Mouse (Mus musculus): ENCODE measurements around the gene Ccr8. TPM values are rescaled to one million over a fixed set of nuclear protein-coding genes. Genes with fewer than 3 reads are reported as not detected.

Ccr8 gene
- polyA plus RNA-seq, 1 experiment from 2014 or later: not detected

GRCm38 (mm10) chr9:120116184-120116624, 24.3 kb downstream of the Ccr8 start:
- H3K4me3 ChIP-seq: no peak overlapping the region
- H3K9me3 ChIP-seq: no peaks in the 10 kb centered on the region
- H3K4me1 ChIP-seq (replicated peaks): peaks cover 4% of the 10 kb centered on the region
- H3K36me3 ChIP-seq: peaks cover 48% of the 10 kb centered on the region
- no peak overlapping the region for H3K4me2 ChIP-seq
- WGBS: 87% methylated on average over 8 of the region's 8 CpGs
- H3K27ac ChIP-seq (replicated peaks): no peak overlapping the region
- no peaks in the 10 kb centered on the region for H3K27me3 ChIP-seq
- no peak for ATAC-seq (ENCODE audit: low read depth)
- no peak overlapping the region for H3K9ac ChIP-seq

DNA sequence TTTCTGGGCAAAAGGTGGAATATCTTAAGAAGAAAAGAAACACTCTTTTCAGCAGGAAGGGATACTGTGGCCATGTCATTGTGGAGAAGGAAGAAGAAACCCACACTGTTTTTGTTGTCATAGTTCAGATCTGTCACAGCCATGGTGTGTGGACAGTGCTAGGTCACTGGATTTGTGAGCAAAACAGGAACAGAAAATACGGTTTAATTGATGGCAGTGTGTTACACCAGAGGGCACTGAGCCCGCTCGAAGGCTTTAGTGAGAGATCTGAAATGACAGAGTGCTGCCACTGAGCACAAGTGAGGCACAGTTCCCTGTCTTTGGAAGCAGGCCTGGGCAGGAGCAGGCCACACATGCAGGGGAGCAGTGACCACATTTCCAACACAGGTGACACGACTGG, 26.3 kb downstream of the Ccr8 start:
- Histone ChIP-seq H3K9ac (no peak overlapping the region), H3K27ac (replicated peaks) (no peak overlapping the region), H3K4me1 (replicated peaks) (no peaks in the 10 kb centered on the region), H3K27me3 (no peaks in the 10 kb centered on the region), H3K4me3 (no peak overlapping the region), H3K4me2 (no peak overlapping the region), H3K36me3 (peaks cover 65% of the 10 kb centered on the region), H3K9me3 (no peaks in the 10 kb centered on the region)
- ATAC-seq (ENCODE audit: low read depth): no peak
- WGBS: 90% methylated on average over 4 of the region's 4 CpGs

DNA sequence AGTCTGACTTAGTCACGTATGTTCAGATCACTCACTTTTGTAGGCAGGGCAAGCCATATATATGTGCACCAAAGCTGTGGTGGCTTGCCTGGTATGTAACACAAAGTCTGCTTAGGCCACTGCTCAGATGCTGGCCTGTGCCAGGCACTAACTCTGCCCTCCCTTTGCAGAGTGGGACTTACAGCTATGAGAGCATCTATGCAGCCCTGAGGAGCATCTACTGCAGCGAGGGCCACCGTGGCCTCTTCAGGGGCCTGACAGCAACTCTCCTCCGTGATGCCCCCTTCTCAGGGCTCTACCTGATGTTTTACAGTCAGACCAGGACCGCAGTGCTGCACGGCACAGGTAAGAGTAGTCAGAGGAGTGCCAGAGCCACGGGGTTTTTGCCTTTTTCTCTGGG, 28.6 kb downstream of the Ccr8 start:
- 89% methylated on average over 7 of the region's 7 CpGs for whole genome bisulfite sequencing
- Histone ChIP-seq H3K9me3 (no peaks in the 10 kb centered on the region), H3K27ac (replicated peaks) (no peak overlapping the region), H3K4me2 (no peak overlapping the region), H3K27me3 (no peaks in the 10 kb centered on the region), H3K36me3 (peaks cover 77% of the 10 kb centered on the region), H3K4me3 (no peak overlapping the region), H3K9ac (no peak overlapping the region), H3K4me1 (replicated peaks) (no peaks in the 10 kb centered on the region)
- ATAC-seq (ENCODE audit: low read depth): no peak

- H3K4me2 ChIP-seq: peak overlapping the region; percentile 66
- 67% methylated on average over 11 of the region's 11 CpGs for WGBS
- H3K9me3 ChIP-seq: no peaks in the 10 kb centered on the region
- H3K27me3 ChIP-seq: no peaks in the 10 kb centered on the region
- H3K4me3 ChIP-seq: peak overlapping the region; percentile 77
- H3K27ac ChIP-seq (replicated peaks): peak overlapping the region; percentile 84
- H3K36me3 ChIP-seq: peaks cover 53% of the 10 kb centered on the region
- H3K4me1 ChIP-seq (replicated peaks): peaks cover 22% of the 10 kb centered on the region
- peak overlapping the region; percentile 74 for H3K9ac ChIP-seq
- ATAC-seq (ENCODE audit: low read depth): peak; percentile 6; the same call in 1 of the 2 replicates
Observed at GRCm38 (mm10) chr9:120126868-120127267, 35.0 kb downstream of the Ccr8 start.

GRCm38 (mm10) chr9:120127538-120128251, 35.8 kb downstream of the Ccr8 start, which contains the start of gene Rpsa:
Gene Rpsa (plus strand): TSS chr9:120127689.
- peaks cover 54% of the 10 kb centered on the region for H3K36me3 ChIP-seq
- H3K4me2 ChIP-seq: peak within 1 kb of the TSS; percentile 88
- under 1% methylated on average over 71 of the region's 72 CpGs for WGBS
- H3K4me1 ChIP-seq (replicated peaks): peaks cover 22% of the 10 kb centered on the region
- no peaks in the 10 kb centered on the region for H3K27me3 ChIP-seq
- peak within 1 kb of the TSS; percentile 84 for H3K27ac ChIP-seq (replicated peaks)
- peak within 1 kb of the TSS; percentile 97 for H3K9ac ChIP-seq
- ATAC-seq (ENCODE audit: low read depth): peak; percentile 96
- H3K4me3 ChIP-seq: peak within 1 kb of the TSS; percentile 77
- no peaks in the 10 kb centered on the region for H3K9me3 ChIP-seq

DNA sequence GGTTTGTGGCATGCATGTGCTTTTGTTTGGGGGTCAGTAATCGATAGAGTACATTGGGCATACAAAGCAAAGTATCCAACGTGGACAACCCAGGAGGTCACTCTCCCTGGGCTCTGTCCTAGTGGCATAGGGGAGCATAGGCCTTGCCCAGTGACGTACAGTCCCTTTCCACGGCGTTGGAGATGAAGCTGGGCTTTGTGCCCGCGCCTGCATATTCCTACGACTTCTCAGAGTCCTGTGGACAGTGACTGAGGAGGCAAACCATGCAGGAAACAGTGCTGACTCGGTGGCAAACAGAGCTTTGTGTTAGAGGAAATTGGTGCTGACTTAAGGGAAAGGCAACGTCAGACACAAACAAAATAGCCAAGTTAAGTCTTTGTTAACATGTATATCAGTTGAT, 37.4 kb downstream of the Ccr8 start:
- Histone ChIP-seq H3K27ac (replicated peaks) (no peak overlapping the region), H3K9me3 (no peaks in the 10 kb centered on the region), H3K9ac (peak overlapping the region; percentile 97), H3K27me3 (no peaks in the 10 kb centered on the region), H3K4me3 (peak overlapping the region; percentile 77; the same call in 1 of the 2 replicates), H3K4me2 (peak overlapping the region; percentile 88), H3K36me3 (peaks cover 47% of the 10 kb centered on the region), H3K4me1 (replicated peaks) (peaks cover 22% of the 10 kb centered on the region)
- no peak for ATAC-seq (ENCODE audit: low read depth)
- 67% methylated on average over 10 of the region's 10 CpGs for whole genome bisulfite sequencing

GRCm38 (mm10) chr9:120131784-120132288, 39.9 kb downstream of the Ccr8 start:
- Histone ChIP-seq H3K27me3 (no peaks in the 10 kb centered on the region), H3K4me3 (no peak overlapping the region), H3K4me1 (replicated peaks) (peaks cover 19% of the 10 kb centered on the region), H3K9ac (no peak overlapping the region), H3K4me2 (no peak overlapping the region), H3K9me3 (no peaks in the 10 kb centered on the region), H3K27ac (replicated peaks) (no peak overlapping the region), H3K36me3 (peaks cover 46% of the 10 kb centered on the region)
- no peak for ATAC-seq (ENCODE audit: low read depth)
- 90% methylated on average over 3 of the region's 3 CpGs for WGBS

GRCm38 (mm10) chr9:120132980-120133754, 41.3 kb downstream of the Ccr8 start:
- 39% methylated on average over 8 of the region's 8 CpGs for WGBS
- Histone ChIP-seq H3K9ac (no peak overlapping the region), H3K9me3 (no peaks in the 10 kb centered on the region), H3K27ac (replicated peaks) (no peak overlapping the region), H3K27me3 (no peaks in the 10 kb centered on the region), H3K4me1 (replicated peaks) (peaks cover 16% of the 10 kb centered on the region), H3K4me3 (no peak overlapping the region), H3K4me2 (no peak overlapping the region), H3K36me3 (peaks cover 46% of the 10 kb centered on the region)
- no peak for ATAC-seq (ENCODE audit: low read depth)

DNA sequence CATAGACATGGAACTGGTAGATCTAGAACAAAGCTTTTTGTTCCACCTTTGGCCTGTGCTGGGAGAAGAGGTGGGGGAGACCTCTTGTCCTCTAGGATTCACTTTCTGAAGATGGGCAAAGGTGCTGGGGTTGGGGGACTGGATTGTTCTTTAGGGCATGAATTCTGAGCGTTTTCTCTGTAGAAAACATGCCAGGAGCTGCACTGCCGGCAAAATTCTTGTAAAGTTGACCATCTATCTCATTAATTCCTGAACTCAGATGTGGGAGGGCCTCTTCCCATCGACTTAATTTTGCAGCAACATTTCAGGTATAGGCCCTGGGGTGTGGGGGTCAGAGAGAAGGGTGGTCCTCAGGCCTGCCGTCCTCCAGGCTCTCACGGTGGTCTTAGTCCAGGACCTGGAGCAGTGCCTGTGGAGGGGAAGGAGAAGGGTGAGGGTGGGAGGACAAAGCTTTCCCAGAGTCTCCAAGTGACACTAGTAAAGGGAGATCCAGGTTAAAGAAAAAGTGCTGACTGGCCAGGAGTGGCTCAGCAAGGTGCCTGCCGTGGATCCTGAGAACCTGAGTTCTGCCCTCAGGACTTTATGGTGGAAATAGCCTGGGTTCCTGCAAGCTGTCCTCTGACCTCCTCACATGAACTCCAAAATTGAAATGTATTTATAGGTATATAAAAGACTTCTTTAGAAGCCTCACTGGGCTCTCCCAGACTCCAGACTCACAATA, 42.0 kb downstream of the Ccr8 start:
- no peak overlapping the region for H3K9ac ChIP-seq

DNA sequence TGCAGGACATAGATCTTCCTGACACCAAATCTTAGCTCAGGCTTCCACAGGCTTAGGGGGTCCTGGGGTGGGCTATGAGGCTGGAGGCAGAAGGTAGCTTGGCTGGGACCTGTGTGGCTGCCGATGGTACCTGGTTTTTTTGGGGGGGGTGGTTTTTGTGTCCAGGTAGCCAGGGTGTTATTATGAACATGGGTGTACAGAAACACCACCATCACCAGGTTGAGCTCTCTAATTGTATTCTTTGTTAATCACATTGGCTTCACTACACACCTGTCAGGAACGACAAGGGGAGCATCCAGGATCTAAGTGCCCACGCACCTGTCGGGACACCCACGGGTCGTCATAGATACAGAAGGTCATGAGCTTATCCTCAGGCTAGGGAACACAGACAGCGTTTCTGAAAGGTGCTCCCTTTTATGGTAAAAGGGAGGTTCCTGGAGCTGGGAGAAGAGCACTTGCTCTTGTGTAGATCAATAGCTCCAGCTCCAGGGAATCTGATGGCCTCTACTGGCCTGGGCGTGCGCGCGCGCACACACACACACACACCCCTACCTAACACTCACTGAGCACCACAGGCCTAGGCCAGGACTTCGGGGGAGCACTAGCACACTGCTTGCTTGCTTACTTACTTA, 42.7 kb downstream of the Ccr8 start:
- H3K27ac ChIP-seq (replicated peaks): no peak overlapping the region
- peaks cover 1% of the 10 kb centered on the region; the same call in 1 of the 2 replicates for H3K4me1 ChIP-seq (replicated peaks)
- no peak overlapping the region for H3K9ac ChIP-seq
- 80% methylated on average over 13 of the region's 13 CpGs for WGBS
- no peak overlapping the region for H3K4me2 ChIP-seq
- no peak overlapping the region for H3K4me3 ChIP-seq
- no peak for ATAC-seq (ENCODE audit: low read depth)
- H3K27me3 ChIP-seq: no peaks in the 10 kb centered on the region
- peaks cover 36% of the 10 kb centered on the region for H3K36me3 ChIP-seq
- H3K9me3 ChIP-seq: no peaks in the 10 kb centered on the region

More for the DNA sequence above, 42.0 kb downstream of the Ccr8 start:
- ATAC-seq (ENCODE audit: low read depth): no peak
- H3K27ac ChIP-seq (replicated peaks): no peak overlapping the region
- H3K27me3 ChIP-seq: no peaks in the 10 kb centered on the region
- WGBS: 53% methylated on average over 6 of the region's 6 CpGs
- H3K4me1 ChIP-seq (replicated peaks): peaks cover 9% of the 10 kb centered on the region
- H3K4me2 ChIP-seq: no peak overlapping the region
- no peak overlapping the region for H3K4me3 ChIP-seq
- H3K9me3 ChIP-seq: no peaks in the 10 kb centered on the region
- H3K36me3 ChIP-seq: peaks cover 44% of the 10 kb centered on the region

DNA sequence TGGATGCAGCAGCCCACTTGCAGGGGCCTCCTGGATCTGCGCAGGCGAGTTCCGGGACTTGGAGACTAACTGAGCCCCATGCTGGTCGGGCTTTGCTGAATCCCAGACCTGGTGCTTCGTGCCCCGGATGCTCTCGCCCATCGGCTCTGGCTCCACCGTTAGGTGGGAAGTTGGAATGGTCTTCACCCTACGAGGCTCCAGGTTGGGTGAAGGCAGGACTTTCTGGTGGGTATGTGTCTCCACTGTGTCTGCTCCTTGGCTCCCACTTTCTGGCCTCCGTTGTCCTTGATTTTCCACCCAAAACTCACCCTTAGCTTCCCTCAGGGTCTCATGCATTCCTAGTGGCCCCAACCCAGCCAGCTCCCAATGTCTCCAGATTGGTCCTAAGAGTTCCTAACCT, 43.5 kb downstream of the Ccr8 start:
- Histone ChIP-seq H3K4me1 (replicated peaks) (no peaks in the 10 kb centered on the region), H3K4me3 (no peak overlapping the region), H3K27me3 (no peaks in the 10 kb centered on the region), H3K36me3 (peaks cover 29% of the 10 kb centered on the region), H3K4me2 (no peak overlapping the region), H3K27ac (replicated peaks) (no peak overlapping the region), H3K9me3 (no peaks in the 10 kb centered on the region), H3K9ac (no peak overlapping the region)
- WGBS: 91% methylated on average over 11 of the region's 11 CpGs
- no peak for ATAC-seq (ENCODE audit: low read depth)
